Mouse (Mus musculus): ENCODE measurements around the gene 2810408A11Rik.

Gene 2810408A11Rik

DNA sequence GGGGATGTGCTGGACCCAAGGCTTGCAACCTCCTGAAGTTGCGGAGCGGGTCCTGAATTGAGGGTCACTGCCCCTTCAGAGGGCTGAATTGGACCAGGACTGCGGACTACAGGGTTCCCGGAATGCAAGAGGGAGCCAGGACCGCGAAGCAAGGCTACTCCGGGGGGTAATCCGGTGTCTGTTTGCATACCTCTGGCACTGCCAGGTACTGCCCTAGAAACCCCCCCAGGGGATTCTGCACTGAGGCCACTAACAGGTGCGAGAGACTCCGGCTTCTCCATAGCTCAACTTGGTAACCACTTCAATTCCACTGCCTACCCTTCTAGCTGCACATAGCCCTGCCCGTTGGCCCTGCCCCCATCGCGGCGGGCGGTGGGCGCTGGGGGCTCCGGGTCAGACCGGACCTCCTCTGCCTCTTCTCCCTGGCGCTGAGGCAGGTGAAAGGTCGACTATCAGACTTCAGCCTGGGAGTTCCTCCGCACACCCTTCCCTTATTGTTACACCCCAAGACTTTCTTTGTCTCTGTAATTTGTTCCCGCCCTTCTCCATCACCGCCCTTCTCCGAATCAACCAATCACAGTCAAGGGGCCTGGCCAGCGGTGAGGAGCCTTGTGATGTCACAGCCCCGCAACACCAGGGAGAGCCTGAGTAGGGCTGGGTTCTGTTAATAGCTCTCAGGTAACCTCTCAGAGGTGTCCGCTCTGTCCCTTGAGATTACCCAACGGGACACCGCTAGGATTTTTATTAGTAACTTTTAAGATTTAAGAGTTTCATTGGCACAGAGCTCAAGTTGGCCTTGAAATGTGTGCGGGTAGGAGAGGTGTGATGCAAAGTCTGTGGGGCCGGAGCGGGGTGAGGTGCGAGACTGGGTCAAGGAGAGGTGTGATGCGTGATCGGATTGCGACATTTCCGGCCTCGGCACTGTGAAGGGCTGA, at the start of gene 2810408A11Rik, which contains the start of gene Neurl4:
2810408A11Rik (minus strand) TSS at position 517 of the 935 bp plus-strand sequence.
Neurl4 (plus strand) TSS at position 602 of the 935 bp plus-strand sequence.
- TF ChIP-seq GATA4 (IDR thresholded peaks at IDR 0.05; ENCODE audit: insufficient replicate concordance, low read length) = no peak

DNA sequence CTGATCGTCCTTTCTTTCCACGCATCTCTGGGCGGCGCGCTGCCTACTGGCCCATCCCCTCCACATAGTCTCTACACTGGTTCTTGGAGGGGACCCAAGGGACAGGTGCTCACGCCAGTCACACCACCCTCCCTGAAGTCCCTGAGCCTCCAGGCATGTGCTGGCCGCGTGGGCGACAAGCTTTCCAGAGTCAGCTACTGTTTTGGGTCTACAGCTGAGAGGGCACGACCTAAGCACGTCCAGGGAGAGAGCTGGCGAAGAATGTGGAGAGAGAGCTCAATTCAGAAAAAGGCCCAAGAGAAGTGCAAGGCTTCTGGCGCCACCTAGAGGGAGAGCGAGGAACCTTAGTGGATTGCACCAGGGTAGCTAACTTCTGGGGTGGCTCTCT, 48.0 kb upstream of the 2810408A11Rik start:
- no peak for TF ChIP-seq GATA4 (IDR thresholded peaks at IDR 0.05; ENCODE audit: insufficient replicate concordance, low read length)

DNA sequence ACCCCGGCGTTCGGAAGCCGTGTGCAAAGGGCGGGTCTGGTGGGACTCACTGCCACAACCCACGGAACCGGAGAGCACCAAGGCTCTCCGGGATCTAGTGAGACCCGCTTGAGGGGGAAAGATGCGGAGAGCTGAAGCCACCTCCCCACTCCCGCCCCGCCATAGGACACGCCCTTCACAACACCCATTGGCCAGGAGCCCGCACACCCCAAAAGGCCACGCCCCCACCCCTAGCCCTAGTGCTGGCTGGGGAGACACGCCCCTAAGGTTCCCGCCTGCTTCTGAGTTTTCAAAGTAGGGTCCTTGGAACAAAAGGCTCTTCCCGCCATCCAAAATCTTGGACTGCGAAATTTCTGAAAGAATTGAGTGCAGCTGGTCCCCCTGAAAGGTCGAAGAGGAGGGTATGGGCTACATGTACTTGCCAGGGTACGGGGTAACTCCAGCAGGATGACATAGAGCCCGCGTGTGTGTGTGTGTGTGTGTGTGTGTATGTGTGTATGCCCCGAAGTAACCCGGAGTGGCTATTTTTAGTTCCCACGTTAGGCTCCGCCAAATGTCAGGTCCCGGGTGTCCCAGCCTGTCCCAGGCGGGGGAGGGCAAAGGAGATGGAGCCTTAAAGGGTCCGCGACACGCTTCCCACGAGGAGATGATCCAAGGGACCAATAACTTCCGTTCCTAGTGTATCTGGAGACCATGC, 47.4 kb upstream of the 2810408A11Rik start, which contains the start of gene Slc2a4:
Slc2a4 (minus strand) TSS at position 123 of the 697 bp plus-strand sequence.
- no peak for TF ChIP-seq GATA4 (IDR thresholded peaks at IDR 0.05; ENCODE audit: insufficient replicate concordance, low read length)

DNA sequence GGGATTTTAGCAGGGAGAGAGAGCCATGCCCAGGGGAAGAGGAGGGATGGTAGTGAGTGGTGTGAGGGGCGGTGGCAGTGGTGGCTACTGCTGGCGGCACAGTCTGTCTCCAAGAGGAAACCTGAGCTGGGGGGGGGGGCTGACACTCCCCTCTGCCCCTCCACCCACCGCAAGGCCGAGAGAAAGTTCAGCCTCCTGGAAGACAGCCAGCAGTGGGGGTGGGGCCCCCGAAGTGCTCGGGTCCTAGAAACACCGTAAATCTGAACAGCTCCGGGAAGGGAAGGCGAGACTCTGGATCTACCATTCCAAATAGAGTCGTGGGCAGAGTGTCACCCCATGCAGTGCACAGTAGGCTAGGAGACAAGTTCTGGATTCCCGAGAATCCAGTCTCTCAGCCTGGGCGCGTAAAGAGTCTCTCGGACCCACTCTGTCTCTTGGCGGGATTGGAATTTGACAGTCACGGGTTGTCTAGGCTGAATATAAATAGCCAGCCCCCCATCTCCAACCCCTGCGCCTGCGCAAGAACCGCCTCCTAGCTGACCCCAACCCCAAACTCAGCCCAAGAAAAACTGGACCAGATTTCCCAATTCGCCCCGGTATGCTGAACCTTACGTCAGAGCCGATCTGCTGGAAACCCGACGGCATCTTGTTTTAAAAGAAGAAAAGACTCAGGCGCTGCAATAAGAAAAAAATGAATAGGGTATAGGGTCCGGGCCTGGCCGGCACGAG, 46.7 kb upstream of the 2810408A11Rik start:
- TF ChIP-seq GATA4 (IDR thresholded peaks at IDR 0.05; ENCODE audit: insufficient replicate concordance, low read length) = no peak

DNA sequence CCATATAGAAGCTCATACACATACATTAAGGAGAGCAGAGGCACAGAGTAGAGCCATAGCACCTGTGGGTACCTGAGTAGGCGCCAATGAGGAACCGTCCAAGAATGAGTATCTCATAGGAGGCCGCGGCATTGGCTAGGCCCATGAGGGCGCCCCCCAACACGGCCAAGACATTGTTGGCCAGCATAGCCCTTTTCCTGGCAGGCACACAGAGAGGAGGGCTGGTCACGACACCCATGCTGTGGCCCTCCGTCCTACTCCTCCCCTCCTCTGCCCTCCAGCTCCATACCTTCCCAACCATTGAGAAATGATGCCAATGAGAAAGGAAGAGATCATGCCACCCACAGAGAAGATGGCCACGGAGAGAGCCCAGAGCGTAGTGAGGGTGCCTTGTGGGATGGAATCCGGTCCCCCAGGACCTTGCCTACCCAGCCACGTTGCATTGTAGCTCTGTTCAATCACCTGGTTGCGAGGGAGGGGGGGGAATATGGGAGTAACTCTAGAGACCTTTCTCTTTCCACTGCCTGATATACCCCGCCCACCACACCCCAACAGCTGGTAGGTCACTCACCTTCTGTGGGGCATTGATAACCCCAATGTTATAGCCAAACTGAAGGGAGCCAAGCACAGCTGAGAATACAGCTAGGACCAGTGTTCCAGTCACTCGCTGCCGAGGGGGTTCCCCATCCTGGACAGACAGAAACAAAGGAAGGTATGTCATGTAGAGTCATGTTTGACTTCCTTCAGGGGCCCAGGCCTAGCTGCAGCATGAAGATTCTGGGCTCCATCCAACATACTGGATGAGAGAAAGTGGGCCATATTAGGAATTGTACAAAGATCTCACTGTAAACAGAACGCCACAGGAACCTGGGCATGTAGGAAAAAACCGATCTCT, 45.5 kb upstream of the 2810408A11Rik start:
- no peak for TF ChIP-seq GATA4 (IDR thresholded peaks at IDR 0.05; ENCODE audit: insufficient replicate concordance, low read length)

DNA sequence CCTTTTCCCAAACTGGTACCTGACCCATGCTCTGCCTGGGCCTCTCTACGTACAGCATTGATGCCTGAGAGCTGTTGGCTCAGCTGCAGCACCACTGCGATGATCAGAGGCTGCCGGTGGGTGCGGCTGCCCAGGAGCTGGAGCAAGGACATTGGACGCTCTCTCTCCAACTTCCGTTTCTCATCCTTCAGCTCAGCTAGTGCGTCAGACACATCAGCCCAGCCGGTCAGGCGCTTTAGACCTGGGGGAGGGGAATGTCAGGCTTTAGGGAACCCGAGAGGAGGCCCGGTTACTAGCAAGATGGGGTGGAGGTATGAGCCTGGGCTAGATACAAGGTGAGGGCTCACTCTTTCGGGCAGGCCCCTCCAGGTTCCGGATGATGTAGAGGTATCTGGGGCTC, 44.4 kb upstream of the 2810408A11Rik start:
- TF ChIP-seq GATA4 (IDR thresholded peaks at IDR 0.05; ENCODE audit: insufficient replicate concordance, low read length) = no peak

DNA sequence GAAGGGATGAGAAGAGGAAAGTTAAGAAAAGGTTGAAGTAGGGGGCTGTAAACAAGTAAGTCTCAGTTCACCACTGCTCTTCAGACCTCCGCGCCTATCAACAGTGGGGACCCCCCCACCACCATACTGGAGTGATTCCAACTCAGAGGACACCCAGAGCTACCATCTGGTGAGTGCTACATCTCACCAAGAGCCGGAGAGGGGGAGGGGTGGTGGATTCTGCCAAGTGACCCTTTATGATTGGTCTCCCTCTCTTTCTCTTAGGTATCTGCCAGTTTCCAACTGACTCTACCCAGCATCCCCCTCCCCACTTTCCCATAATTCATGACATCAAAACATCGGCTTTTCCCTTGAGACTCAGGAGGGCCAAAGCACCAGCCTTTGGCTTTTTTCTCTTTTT, 40.2 kb upstream of the 2810408A11Rik start:
- TF ChIP-seq GATA4 (IDR thresholded peaks at IDR 0.05; ENCODE audit: insufficient replicate concordance, low read length) = no peak

DNA sequence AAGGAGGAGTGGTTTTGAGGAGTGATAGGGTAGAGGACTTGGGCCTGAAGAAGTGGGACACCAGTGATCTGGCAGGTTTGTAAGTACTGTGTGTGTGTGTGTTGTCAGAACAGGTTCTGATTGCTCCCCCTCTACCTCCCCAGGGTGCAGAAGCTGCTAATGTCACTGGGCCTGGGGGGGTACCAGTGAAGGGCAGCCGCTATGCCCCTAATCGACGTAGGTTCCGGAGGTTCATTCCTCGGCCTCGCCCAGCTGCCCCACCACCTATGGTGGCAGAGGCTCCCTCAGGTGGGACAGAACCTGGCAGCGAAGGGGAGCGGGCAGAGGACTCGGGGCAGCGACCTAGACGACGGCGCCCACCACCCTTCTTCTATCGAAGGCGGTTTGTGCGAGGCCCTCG, 38.9 kb upstream of the 2810408A11Rik start:
- TF ChIP-seq GATA4 (IDR thresholded peaks at IDR 0.05; ENCODE audit: insufficient replicate concordance, low read length) = no peak

DNA sequence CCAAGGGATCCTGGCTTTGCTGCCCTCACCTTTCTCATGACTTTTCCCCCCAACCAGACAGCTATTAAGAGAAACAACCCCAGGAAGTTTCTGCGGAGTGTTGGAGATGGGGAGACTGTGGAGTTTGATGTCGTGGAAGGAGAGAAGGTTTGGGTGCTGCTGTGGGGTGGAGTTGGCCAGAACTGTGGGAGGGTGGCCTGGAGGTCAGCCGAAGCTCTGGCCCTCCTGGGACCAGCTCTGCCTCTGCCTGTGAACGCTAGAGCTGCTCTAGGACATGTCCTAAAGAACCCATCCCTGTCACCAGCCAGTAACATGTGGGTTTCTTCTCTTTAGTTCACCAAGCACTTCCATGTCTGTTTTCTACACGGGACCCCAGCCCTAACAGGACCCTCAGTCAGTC, 38.4 kb upstream of the 2810408A11Rik start:
- TF ChIP-seq GATA4 (IDR thresholded peaks at IDR 0.05; ENCODE audit: insufficient replicate concordance, low read length) = no peak

DNA sequence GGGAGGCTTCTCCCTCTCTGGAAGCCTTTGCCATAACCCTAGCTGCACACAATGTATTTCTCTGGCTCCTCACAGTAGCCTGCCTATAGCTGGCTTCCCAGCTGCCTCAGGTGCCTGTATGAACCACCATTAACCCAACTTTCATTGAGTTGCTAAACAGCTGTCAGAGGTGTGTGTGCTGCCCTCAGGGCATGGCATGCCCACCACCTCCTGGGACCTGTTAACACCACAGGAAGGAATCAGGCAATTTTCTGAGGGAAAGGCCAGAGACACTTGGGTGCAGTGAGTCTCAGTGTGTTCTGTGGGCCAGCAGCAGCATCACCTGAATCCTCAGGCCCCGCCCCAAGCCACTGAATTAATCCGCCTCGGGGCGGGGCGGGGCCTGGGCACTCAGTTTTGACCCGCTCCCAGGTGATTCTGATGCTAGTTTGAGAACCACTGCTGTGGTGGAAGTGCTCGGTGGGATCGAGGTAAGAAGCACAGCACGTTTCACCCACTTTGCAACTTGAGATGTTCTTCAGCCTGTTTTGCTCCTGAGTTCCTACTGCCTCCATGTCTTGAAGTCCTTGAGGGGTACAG, 37.7 kb upstream of the 2810408A11Rik start:
- TF ChIP-seq GATA4 (IDR thresholded peaks at IDR 0.05; ENCODE audit: insufficient replicate concordance, low read length) = no peak

DNA sequence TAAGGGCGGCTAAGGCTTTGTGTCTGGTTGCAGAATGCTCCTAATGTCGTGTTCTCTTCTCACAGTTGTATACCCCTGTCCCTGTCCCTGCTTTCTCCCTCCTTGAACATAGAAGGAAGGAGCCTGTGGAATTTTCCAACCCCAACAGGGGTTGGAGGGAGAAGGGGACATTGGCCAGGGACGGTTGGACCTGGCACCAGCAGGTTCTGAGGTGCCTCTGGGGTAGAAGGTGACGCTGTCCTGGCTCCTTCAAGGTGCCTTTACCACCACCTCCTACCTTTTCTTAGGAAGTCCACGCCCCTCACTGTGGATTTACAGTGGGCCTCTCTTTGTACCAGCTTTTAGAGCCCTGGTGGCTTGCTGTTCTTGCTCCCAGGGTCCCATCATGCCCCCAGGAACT, 37.0 kb upstream of the 2810408A11Rik start:
- TF ChIP-seq GATA4 (IDR thresholded peaks at IDR 0.05; ENCODE audit: insufficient replicate concordance, low read length) = no peak

DNA sequence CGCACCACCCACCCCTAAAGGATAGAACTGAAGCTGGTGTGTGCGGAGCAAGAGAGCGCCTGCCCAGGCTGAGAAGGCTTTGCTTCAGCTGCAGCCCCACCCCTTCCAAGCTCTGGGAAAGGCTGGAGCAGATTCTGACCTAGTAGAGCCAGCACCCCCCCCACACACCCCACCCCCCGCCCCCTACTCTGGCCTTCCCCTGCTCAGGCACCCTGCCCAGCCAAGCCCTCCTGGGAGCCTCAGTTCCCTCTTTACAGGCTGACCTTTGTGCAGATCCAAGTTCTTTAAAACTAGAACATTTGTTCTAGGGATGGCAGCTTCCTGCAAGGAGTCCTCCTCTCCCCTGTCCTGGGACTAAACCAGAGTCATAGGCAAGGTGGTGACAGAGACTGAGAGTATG, 36.6 kb upstream of the 2810408A11Rik start:
- TF ChIP-seq GATA4 (IDR thresholded peaks at IDR 0.05; ENCODE audit: insufficient replicate concordance, low read length) = no peak

DNA sequence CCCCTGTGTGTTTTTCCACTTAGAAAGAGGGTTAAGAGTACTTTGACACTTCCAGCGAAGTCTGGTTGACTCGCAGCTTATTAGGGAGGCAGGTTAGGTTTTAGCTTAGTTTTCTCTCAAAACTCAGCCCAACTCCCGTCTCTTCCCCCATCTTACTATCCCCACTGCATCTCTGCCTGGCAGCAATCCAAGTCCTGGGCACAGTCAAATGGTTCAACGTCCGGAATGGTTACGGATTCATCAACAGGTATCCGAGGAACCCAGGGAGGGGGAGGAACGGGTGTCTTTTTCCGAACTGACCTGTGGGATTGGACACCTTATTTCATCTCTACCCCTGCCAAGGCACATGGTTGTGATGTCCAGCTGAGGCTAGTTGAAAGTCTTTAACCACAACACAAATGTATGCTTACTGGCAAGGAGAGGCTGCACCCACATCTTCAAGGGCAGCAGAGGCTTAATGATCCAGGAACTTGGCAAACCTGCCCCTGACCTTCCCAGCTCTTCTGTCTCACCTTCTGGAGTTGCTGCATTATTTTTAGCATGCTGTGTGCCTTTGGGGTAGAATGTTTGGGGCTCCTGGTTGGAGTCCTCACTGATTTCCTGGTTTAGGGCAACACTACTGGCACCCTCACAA, 36.0 kb upstream of the 2810408A11Rik start:
- TF ChIP-seq GATA4 (IDR thresholded peaks at IDR 0.05; ENCODE audit: insufficient replicate concordance, low read length) = no peak

DNA sequence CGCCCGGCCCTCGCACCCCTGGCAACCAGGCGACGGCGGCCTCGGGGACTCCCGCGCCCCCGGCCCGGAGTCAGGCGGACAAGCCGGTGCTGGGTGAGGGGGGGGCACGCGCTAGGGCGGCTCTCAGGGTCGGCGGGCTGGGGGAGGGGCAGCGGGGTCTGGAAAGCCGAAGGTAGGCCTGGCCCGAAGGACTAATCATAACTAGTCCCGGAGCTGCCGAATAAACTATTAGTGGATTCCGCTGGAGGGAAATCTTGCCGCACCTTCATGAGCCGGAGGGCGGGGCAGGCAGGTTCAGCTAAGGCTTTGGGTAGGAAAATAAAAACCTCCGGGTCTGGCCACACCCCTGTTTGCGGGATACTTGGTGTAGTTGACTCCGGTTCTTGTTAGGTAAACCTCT, 35.4 kb upstream of the 2810408A11Rik start:
- no peak for TF ChIP-seq GATA4 (IDR thresholded peaks at IDR 0.05; ENCODE audit: insufficient replicate concordance, low read length)
